8 mouse cellular contexts compared by ENCODE assay signal in genomic region chr13:38527797-38528650, GRCm38 (mm10). TPM values are rescaled to one million over a fixed set of nuclear protein-coding genes. Genes with fewer than 3 reads are reported as not detected.
DNase-seq lines count a peak whose midpoint lies in the region; ATAC-seq and TF ChIP-seq lines count a peak whose summit lies in the region.

No protein-coding gene starts in this region.

- ATAC-seq in activated CD4-positive, CD25-positive, alpha-beta regulatory T cell, adult 4 months = peak; percentile 87
- ATAC-seq in megakaryocyte progenitor cell, adult 5-6 weeks (replicated peaks; ENCODE audit: poor library complexity) = peak; percentile 89

- H3K4me3 ChIP-seq in cortical plate, adult 2 months (ENCODE audit: insufficient read depth, low read length) = peak overlapping the region; percentile 41

- DNase-seq in gastrocnemius, postnatal 10 days = peak; percentile 88
- DNase-seq in induced T-regulatory cell, adult 2 months (ENCODE audit: low read depth) = peak; percentile 91
- peak; percentile 52 to 87 for DNase-seq in left cerebral cortex, postnatal 10 days (ENCODE audit: extremely low spot score in 1 of 2, low spot score in 2 of 2)
- peak; percentile 85 to 87 for DNase-seq in right cerebral cortex, postnatal 10 days (ENCODE audit: low spot score in 2 of 2)
- DNase-seq in urinary bladder, postnatal 14 days (ENCODE audit: low spot score) = peak; percentile 90

- peaks cover 5% of the 10 kb centered on the region for H3K4me1 ChIP-seq in cortical plate, adult 2 months (ENCODE audit: control insufficient read depth, insufficient read depth, low read length)

- peak overlapping the region; percentile 38; the same call in 1 of the 2 replicates for H3K27ac ChIP-seq in cortical plate, adult 2 months (ENCODE audit: insufficient read depth, low read length)

- no peak; the same call in 1 of the 2 replicates for TF ChIP-seq POLR2A in cortical plate, adult 2 months (IDR thresholded peaks at IDR 0.05; ENCODE audit: extremely low read depth, insufficient read depth, low read length)

- intact Hi-C loops in left cerebral cortex, postnatal 10 days (cut with DNase I) = loop anchor here (5.0 kb wide), 1 partner anchor 54 kb away; no protein-coding TSS in a partner anchor

- no peak for TF ChIP-seq CTCF in cortical plate, adult 2 months (IDR thresholded peaks at IDR 0.05; ENCODE audit: extremely low read depth, insufficient read depth, low read length)

RNA-seq across cellular contexts. Expression of gene Txndc5, which starts 0.6 kb away (rescaled TPM):
- 10 to 100 TPM; 23.6 to 35.9 TPM for polyA plus RNA-seq in activated CD4-positive, CD25-positive, alpha-beta regulatory T cell, adult 4 months (2017; shearing (Covaris generic))
- 35.8 and 38.9 TPM in 2 replicates for polyA plus RNA-seq in cortical plate, adult 2 months (2012; rRNA removed)
- total RNA-seq in gastrocnemius, postnatal 10 days (2021) = 10 to 100 TPM; 61.9 to 76.3 TPM
- total RNA-seq in left cerebral cortex, postnatal 10 days (2021) = 10 to 100 TPM; 43.6 to 47.3 TPM
- 58.2 and 58.3 TPM in 2 replicates for total RNA-seq in megakaryocyte progenitor cell, adult 5-6 weeks (2015)
- total RNA-seq in megakaryocyte progenitor cell, adult 5-6 weeks (2017) = 56.3 and 67.4 TPM in 2 replicates

Comparison
In these comparisons a context has a peak if more than half of its experiments do, and no peak if none do; other contexts are left out.
1. Peak in every context shown above with its lines: DNase-seq, ATAC-seq, H3K4me3 ChIP-seq and H3K27ac ChIP-seq.